Mouse (Mus musculus) spleen, postnatal 14 days (tissue): ENCODE measurements around the gene E2f6.

Experiments used
- DNase-seq, 2 experiments: peaks; one replicate each; pipeline ENCODE4 v3.0.0; 2021 to 2022; ENCODE audit warnings: low spot score in 2 of 2

The E2f6 gene

DNA sequence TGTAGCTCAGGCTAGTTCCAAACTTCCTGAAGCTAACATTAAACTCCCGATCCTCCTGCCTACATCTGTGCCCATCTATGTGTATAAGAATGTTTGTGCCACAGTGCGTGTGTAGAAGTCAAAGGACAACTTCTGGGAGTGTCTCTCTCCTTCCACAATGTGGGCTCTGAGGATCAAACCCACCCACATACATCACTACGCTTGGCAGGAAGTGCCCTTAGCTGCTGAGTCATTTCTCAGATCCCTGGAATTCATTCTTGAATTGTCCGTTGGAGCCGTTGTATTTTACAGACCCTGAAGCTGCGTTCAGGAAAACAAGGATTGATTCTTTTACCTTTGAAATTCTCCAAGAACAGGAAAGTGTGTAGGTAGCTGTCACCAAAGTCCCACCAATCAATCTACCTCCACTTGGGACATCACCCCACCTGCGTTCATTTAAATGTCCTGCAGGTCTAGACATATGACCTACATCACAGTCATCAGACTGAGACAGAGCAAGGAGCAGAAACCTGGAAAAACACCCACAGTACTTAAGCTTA, 62.2 kb downstream of the E2f6 start:
- DNase-seq, result no peak

DNA sequence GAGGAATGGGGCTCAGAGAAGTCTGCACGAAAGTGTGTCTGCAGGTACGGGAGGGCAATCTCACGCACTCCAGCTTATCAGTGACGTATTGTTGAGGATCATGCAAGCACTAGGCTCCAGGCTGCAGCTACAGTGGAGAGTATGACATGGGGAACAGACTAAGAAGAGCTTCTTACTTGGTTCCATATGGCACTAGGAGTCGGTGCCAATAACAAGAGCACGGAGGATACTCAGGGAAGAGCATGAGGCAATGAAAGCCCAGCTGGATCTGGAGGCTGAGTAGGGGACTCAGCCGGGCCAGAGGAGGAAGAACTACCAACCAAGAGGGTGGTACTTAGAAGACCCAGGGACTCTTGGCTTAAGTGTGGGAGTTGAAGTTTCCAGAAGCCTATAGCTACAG, 62.8 kb downstream of the E2f6 start:
- no peak for DNase-seq

DNA sequence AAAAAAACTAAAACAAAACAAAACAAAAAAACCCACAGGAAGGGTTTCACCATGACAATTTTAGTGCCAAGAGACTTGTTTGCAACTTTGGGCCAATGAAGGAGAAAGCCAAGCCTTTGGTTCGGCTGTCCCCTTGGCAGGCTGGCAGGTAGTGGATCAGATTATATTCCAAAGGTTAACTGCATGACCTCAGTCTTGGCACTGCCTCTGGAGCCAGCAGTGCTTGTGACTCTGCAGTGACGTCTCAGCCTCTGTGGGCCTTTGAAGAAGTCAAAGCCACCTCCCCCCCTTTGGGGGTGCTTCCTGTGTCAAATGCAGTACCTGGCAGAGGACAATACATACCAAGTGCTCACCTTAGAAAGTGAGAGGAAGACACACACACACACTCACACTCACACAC, 63.3 kb downstream of the E2f6 start:
- DNase-seq, result no peak

GRCm38 (mm10) chr12:16875269-16875668, 64.5 kb downstream of the E2f6 start:
- DNase-seq, result no peak

DNA sequence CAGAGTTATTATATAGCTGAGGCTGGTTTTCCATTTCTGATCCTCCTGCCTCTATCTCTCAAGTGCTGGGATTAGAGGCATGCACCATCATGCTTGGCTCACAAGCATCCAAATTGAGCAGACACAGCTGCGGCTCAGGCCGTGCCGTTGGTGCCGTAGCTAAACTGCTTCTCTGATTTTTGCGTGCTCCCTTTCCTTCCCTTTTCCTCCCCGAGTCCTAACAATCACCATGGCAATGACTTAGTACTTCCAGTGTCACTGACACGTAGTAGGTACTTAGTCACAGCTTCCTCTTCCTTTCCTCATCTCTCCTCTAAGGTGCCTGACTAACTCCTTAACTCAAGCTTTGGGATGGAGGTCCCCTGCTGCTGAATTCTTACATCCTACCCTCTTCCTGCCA, 64.9 kb downstream of the E2f6 start:
- DNase-seq, result no peak

- DNase-seq, result no peak
Observed at GRCm38 (mm10) chr12:16876667-16877066, 65.9 kb downstream of the E2f6 start.

GRCm38 (mm10) chr12:16877141-16877540, 66.4 kb downstream of the E2f6 start:
- no peak for DNase-seq

DNA sequence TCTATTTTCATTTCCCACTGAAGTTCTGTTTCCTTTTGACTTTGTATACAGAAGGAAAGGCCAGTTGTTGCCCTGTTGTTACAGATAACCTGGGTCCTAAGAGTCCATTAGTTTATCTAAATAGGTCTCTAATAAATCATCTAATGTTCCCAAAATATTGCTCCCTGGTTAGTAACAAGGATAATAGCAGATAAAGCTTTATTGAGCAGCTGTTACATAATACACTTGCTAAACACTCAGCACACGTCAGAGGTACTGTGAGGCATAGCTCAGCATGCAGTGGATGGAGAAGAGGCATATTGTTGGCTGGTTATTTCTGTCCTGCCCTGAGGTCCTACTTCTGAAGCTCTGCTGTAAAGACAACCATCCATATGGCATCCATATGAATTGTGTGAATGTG, 66.9 kb downstream of the E2f6 start:
- DNase-seq, result no peak

GRCm38 (mm10) chr12:16879369-16879768, 68.6 kb downstream of the E2f6 start:
- no peak for DNase-seq

DNA sequence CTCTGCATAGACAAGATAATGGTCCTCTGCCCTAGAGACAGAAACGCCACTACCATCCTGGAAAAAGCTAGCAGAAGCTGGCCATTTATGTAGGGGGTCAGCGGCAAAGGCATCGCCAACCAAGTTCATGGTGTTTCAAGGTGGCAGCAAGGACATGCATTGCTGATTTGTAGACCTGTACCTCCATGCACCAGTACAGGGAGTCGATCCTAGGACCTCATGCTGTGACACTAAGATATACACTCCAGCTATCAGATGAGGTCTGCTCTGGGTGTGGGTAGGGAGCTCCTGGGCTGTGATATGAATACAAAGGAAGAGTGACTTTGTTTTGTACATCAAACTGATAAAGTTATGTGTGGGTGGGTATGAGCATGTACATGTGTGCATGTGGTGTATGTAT, 69.3 kb downstream of the E2f6 start:
- DNase-seq, result no peak

GRCm38 (mm10) chr12:16882442-16882841, 71.7 kb downstream of the E2f6 start:
- DNase-seq, result no peak

- no peak for DNase-seq
Observed at GRCm38 (mm10) chr12:16883111-16883510, 72.3 kb downstream of the E2f6 start.

GRCm38 (mm10) chr12:16884534-16884933, 73.8 kb downstream of the E2f6 start:
- no peak for DNase-seq

DNA sequence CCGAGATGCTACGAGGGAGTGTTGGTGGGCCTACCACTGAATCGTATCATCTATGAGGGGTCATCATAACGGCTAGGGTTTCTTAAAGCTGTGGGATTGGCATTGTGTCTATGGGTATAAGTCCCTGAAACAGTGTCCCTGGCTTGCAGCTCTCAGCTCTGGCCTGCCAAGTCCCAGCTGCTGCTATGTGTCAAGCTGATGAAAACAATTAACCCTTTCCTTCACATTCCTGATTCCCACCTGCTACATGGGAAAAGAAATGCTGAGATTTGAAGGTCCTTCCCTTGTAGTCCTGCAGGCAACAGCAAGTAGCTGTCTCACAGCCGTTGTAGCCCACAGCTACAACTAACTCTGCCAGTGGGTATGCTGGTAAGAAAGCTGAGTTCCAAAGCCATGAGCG, 75.6 kb downstream of the E2f6 start:
- no peak for DNase-seq
